Mouse (Mus musculus) activated CD4-positive, CD25-positive, alpha-beta regulatory T cell, adult 4 months (primary cell): ENCODE data around the gene Amer3. TPM values are rescaled to one million over a fixed set of nuclear protein-coding genes. Genes with fewer than 3 reads are reported as not detected.
"Not testable (repeated sequence)": the region's sequence is repeated elsewhere in the genome, so short reads cannot be mapped to it uniquely, and the experiment has no call there.

Experiments
- ATAC-seq: one replicate; pipeline ENCODE4 v1.8.0; 2017
- polyA plus RNA-seq, 2 experiments: library from polyadenylated mRNA; unstranded; fragments of 100-300 nt; shearing (Covaris generic); gene quantifications; one replicate each; pipeline ENCODE4 v1.2.1; 2017

The Amer3 gene
- polyA plus RNA-seq, 2 experiments from 2014 or later = not detected

GRCm38 (mm10) chr1:34601323-34602047 lies 22.0 kb downstream of the Amer3 start:
- ATAC-seq = no peak

- ATAC-seq = peak; percentile 79
Measured at GRCm38 (mm10) chr1:34602363-34602762, 22.9 kb downstream of the Amer3 start.

GRCm38 (mm10) chr1:34613801-34614200 lies 34.3 kb downstream of the Amer3 start:
- ATAC-seq = no peak

GRCm38 (mm10) chr1:34620116-34620515 lies 40.7 kb downstream of the Amer3 start:
- ATAC-seq = not testable (repeated sequence)

GRCm38 (mm10) chr1:34620761-34621160 lies 41.3 kb downstream of the Amer3 start:
- not testable (repeated sequence) for ATAC-seq

- no peak for ATAC-seq
Measured at GRCm38 (mm10) chr1:34635711-34636110, 56.3 kb downstream of the Amer3 start.

Other genes starting within 250 kb of the Amer3 start
- 10 to 100 TPM; 35.5 to 37.9 TPM for gene Ccdc115, start 140.0 kb upstream of the Amer3 start, polyA plus RNA-seq
- gene Imp4, start 139.8 kb upstream of the Amer3 start, polyA plus RNA-seq = 100 to 1,000 TPM; 105 to 131 TPM
- 100 to 1,000 TPM; 175 to 257 TPM for gene Ptpn18, start 119.9 kb upstream of the Amer3 start, polyA plus RNA-seq
- under 1 TPM in 1 of 2 experiments, not detected in 1; 0.44 TPM for gene Prss39, start 81.2 kb upstream of the Amer3 start, polyA plus RNA-seq
- gene Cfc1, start 44.0 kb upstream of the Amer3 start, polyA plus RNA-seq = not detected
- under 1 TPM in 1 of 2 experiments, not detected in 1; 0.34 TPM for gene Prss40, start 18.7 kb upstream of the Amer3 start, polyA plus RNA-seq